Mouse (Mus musculus): ENCODE data around the gene Gm17655. TPM values are rescaled to one million over a fixed set of nuclear protein-coding genes. Genes with fewer than 3 reads are reported as not detected.
A peak's percentile ranks its signal among the peaks of the same experiment; 100 is the strongest.
"Not testable (repeated sequence)": the region's sequence is repeated elsewhere in the genome, so short reads cannot be mapped to it uniquely, and the experiment has no call there.

The Gm17655 gene
- total RNA-seq (2021), result 10 to 100 TPM; 14.7 to 20.8 TPM

DNA sequence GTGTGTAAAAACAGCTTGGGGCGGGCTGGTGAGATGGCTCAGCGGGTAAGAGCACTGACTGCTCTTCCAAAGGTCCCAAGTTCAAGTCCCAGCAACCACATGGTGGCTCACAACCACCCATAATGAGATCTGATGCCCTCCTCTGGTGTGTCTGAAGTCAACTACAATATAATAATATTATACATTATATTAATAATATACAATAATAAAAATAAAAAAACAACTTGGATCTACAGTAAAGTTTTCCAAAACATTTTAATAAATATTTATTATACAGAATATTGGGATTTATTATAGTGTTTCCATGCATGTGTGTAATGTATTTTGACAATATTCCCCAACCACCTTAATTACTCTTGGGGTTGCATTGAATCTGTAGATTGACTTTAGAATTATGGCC, at the start of gene Gm17655:
Gm17655 (minus strand) TSS at position 101 of the 400 bp plus-strand sequence.
- not testable (repeated sequence) for DNase-seq

DNA sequence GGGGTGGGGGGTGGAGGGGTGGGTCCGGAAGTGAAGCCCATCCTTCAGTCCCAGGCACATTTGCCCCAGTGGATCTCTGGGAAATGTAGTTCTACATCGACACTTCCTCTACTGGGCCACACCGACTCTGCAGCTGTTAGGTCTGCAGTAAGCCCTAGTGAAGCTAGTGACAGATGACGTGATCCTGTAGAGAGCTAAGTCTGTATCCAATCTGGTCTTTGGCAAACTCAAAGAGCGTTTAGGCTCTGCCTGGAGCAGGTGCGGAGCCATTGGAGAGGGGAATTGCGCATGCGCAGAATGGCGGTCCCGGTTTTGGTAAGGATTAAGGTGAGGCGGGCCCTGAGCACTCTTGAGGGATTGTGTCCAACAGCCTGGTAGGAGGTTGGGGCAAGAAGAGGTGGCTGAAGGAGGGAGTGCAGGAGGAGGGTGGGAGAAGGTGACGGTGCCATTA, 37.7 kb upstream of the Gm17655 start, which contains the start of gene Zfp605:
Zfp605 (plus strand) TSS at position 102 of the 451 bp plus-strand sequence.
- DNase-seq, result peak; percentile 92 to 93

DNA sequence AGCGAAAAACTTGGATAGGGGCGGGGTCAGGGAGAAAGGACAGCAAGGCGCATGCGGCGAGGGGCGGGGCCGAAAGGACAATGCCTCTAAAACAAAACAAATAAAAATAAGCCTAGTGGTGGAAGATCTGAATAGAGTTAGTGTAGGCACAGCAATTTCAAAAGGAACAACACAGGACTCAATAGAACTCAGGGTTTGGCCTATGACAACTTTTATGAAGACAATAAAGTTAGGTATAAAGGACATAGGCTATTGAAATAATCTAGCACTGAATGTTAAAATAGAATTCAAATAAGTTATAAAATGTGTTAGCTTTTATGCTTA, 36.0 kb upstream of the Gm17655 start:
- no peak for DNase-seq

DNA sequence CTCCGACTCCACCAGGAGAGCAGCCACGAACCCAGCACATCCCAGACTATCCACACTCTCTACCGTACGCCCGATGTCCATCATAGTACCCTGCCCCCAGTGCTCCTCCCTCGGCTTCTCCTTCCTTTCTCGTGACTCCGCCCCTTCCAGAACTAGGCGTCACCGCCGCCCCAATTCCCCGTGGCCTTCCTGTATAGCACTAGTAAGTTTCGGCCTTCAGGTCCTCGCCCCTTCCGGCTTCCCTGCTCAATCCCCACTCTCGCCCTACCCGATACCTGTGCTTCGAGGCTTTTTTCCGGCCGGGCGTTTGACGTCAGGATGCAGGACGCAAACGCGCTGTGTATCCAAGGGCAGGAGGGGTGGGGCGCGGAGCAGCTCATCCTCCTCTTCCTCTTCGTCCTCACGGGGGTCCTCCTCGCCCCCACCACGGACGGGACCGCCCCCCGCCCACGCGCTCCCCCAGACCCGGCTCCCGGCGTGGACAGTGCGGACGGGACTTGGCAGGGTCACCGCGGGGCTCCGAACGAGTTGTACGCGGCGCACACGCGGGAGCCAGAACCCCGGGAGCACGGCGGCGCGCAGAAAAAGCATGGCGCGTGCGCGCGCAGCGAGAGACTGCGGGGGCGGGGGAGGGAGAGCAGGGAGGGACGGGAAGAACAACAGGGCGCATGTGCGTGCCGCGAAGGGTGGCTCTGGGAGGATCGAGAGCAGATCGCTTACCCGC, 35.4 kb upstream of the Gm17655 start, which contains the start of gene Gtpbp6:
Gtpbp6 (minus strand) TSS at position 617 of the 724 bp plus-strand sequence.
- DNase-seq, result peak; percentile 91 to 94

DNA sequence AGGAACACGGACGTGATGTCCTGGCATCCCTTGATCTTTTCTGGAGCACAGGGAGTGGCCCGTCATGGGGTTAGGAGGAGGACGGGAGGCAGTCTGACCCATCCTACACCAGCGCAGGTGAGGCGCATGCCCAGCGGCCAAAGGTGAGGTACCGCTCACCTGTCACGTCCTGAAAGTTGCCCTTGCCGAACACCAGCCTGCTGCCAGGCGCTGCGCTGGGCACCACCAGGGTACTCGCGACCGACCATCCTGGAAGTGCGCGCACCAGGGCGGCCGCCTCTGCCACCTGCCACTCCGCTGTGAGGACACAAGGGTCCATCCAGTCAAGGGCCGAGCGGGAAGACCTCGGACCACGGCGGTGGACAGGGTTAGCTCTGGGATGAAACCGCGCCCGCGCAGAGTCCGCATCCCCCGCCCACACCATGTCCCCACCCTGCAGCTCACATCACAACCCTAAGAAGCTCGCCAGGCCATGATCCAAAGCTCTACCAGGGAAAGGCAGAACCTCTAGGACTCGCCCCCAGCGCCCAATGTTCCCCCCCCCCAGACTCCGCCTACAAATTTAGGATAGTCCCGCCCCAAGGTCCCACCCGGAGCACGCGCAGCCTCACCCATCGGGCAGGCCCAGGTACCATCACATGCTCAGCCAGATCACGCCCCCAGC, 34.7 kb upstream of the Gm17655 start:
- DNase-seq, result peak in 1 of 2 experiments; percentile 31

DNA sequence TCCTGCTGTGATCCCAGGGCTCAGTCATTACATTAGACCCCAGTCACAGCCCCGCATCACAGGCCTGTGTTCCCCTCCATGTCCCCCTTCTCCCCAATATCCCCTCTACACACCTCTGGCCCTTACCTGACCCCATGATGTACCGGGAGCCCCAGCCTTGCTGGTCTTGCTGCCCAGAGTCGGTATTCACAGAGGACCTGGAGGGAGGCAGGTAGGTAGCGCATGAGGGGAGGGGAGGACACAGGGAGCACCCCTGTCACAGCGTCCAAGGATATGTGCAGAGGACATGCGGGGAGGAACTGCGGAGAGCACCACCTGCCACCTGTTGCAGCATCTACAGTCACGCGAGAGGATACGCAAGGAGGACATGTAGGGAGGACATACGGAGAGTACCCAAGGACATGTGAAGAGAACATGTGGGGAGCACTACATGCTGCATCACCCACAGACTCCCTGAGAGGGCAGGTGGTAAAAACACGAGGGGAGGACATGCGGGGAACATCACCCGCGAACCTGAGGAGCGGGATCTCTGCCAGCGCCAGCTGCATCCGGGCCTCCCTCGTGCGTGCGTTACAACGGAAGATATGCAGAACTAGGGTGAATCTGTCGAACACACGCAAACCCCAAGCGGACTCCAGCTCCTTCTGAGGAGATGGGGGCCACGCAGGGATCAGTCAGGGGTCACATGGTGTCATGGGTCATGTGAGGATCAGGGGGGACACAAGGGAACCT, 34.0 kb upstream of the Gm17655 start:
- DNase-seq, result peak in 1 of 2 experiments; percentile 29

DNA sequence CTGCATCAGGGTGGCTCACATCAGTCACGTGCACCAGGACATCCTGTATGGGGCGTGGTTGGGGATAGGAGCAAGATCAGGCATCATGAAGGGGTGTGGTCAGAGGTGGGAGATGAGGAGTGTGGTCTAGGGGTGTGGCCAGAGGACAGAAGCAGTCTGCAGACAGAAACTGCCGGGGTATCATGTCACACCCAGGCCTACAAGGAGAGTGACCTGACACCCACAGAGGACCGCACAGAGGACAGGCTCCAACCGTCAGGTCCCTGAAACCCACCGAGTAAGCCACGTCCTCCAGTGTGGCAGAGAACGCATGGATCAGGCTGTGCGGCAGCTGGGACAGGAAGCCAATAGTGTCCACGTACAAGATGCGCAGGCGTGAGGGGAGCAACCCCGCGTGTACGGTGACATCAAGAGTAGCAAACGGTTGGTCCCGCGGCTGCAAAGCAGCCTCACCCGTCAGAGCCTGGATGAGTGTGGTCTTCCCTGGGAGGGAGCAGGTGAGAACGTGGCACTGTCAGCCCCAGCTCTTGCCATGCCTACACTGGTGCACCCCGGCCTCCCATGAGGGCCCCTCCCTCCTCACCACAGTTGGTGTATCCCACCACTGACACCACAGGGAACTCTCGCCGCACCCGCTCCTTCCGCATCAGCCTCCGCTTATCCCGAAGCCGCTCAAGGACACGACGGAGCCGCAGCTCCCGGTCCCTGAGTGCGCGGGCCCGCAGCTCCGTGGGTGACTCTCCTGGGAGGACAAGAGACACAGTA, 32.5 kb upstream of the Gm17655 start:
- no peak for DNase-seq

DNA sequence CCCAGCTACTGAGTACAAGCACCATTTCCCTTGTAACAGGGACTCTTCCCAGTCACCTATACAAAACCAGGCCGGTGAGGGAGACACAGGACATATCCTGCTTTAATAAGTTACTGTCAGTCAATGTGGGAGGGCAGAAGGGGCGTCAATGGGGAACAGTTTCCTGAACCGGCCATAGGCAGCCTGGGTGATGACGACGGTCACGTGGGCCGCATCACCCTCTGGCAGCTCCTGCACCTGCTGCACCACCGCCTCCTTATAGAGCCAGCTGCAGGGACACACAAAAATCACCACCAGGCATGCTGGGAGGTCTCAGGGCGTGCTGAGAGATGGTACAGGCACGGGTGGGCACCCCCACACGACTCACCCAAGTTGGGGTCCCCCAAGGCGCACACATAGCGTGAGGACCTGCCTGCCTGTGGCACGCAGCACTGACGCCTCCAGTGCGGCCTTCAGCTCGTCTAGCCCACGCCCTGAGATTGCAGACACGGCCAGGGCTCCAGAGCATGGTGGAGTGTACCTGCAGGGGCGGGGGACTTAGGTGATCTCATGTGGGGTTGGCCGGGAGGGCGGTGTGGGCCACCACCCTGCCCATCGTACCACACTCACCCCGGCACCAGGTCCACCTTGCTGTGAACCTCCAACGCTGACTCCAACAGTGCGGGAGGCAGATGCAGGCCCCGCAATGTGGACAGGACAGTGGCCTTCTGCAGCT, 31.7 kb upstream of the Gm17655 start:
- DNase-seq, result no peak

DNA sequence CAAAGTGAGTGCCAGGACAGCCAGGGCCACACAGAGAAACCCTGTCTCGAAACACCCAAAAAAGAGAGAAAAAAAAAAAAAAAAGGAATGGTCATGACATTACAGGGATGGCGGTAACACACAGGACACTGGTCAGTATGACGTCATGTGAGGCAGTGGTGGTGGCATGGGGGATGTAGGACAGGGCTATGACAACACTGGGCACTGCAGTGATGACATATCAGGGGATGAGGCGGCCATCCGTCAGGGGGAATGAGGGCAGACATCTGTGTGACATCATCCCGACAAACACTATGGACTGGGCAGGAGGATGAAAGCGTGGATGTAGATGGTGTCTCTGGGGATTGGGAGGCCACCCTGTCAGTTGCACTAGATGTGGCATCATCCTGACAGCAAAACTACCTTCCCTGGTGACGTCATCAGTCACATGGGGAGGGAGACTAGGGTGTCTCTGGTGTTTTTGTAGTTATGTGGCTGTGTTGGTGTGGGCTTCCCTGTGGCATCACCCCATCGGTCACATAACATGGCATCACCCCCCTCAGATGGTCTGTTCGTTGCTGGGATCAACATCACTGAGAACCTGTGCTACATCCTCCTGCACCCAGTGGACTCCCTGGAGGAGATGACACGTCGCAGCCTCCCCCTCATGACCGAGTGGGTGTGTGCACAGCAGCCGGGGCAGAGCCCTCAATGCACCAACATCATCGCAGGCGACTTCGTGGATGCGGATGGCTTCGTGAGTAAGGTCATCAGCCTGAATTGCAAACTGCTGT, 30.7 kb upstream of the Gm17655 start:
- peak in 1 of 2 experiments; percentile 17 for DNase-seq

DNA sequence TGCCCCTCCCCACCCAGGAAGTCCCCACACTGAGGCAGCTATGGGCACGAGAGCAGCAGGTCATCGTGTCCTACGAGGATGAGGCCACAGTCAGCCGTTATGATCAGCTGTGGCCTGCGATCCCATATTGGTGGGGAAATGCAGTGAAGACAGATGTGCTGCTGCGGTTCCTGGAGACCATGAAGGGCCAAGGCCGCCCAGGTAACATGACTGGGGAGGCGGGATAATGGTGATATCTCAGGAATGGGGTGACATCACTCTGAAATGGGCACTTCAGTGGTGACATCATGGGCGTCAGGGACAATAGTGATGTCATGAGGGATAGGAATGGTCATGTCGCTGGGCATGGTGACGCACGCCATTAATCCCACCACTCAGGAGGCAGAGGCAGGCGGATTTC, 30.1 kb upstream of the Gm17655 start:
- DNase-seq, result no peak

DNA sequence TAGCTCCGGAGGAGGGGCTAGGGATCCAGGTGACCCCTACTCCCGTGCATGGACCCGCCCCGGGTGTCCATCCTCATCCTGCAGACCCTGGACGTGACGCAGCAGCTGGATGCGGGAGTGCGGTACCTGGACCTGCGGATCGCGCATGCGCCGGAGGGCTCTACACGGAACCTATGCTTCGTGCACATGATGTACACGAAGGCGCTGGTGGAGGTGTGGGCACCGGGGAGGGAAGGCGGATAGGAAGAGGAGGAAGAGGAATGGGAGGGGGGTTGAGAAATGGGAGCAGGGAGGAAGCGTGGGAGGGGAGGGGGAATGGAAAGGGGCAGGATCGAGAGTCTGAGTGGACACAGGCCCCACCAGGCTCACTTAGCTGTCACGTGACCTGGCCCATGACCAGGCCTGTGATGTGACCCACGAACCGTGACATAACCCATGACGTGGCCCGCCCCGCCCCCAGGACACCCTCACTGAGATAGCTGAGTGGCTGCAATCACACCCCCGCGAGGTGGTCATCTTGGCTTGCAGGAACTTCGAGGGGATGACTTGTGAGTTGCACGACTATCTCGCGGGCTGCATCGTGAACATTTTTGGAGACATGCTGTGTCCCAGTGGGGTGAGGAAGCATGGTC, 29.5 kb upstream of the Gm17655 start:
- DNase-seq, result peak in 1 of 2 experiments; percentile 61

DNA sequence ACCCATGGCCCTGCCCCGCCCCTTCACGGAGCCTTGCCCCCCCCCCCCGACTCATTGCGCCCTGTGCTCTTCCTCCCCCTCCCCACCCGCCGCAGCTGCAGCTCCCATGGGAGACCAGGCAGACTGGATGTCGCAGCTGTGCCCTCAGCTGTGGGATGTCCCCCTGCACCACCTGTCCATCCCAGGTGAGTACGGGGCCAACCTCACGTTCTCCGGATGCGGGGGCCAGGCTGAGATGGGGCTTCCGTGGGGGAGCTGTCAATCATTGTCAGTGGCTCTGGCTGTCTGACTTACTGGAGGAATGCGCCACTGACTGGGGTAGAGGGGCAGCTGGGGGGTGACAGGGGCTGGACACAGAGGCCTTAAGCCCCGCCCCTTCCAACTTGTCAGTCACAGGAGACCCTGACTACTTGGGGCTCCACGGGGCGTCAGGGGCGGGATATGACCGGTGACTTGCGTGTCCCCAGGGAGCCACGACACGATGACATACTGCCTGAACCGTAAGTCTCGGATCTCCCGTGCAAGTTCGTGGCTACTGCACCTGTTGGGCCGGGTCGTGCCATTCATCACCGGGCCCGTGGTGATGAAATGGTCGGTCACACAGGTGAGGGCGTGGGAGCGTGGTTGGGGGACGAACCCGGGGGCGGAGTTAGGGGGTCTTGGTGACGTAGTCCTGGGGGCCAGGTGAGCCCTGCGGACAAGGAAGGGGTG, 28.8 kb upstream of the Gm17655 start:
- DNase-seq, result peak in 1 of 2 experiments; percentile 22

DNA sequence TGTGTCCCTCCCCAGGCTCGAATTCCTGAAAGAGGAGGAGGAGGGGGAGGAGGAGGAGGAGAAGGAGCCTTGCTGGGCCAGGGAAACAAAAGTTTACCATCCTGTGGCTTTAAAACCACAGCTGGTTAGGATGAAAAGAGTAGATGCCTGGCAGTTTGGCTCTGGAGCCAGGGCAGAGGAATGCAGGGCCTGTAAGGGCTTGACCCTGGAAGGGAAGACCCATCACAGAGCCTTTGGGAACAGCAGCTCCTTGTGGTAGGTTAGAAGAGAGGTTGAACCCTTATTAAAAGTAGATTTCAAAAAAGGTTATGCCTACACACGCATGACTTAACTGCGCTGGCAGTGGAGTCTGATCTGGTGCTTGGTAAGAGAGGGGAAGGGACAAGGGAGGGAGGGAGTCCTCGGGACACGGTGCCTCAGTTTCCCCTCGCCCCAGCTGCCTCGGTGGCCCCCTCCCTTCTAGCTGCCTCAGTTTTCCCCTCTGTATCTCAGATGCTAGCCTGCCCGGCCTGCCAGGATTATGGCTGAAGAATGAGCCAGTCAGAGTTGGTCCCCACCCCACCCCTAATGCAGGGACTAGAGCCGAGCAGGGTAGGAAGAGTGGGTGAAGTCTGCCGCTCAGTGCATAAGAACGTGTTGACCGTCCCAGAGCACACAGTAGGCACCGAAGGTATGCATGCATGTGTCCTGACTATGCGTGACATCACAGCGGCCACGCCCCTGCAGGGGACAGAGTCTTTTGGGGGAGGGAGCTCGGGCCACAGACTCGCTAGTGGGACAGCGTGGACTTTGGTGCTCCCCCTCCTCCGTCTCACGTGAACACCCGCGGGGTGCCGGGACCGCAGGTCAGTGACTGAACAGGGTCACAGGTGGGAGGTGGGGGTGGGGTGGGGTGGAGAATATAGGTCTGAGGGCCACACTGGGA, 27.6 kb upstream of the Gm17655 start, which contains the start of gene Plcxd1:
Plcxd1 (plus strand) TSS at position 314 of the 925 bp plus-strand sequence.
- DNase-seq, result no peak

DNA sequence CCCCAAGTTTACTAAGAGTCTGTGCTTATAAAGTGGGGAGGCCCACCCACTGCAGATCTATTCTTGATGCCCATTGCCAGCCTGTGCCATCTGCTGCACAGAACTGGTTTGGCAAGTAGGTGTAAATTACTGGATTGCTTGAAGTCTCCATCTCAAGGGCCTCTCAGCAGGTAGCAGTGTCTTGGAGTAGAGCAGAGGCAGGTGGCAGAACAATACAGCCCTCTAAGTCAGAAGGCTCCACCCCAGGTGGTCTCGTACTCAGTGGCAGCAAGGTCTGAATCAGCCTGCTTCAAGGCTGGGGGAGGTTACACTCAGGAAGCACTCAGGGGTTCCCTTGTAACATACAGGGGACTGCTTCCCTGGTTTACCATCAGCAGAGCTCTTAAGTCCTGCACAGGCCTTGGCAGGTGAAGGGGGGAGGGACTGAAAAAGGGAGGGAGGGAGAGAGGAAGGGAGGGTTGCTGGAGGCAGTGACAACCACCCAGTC, 26.7 kb upstream of the Gm17655 start:
- peak in 1 of 2 experiments; percentile 25 for DNase-seq

DNA sequence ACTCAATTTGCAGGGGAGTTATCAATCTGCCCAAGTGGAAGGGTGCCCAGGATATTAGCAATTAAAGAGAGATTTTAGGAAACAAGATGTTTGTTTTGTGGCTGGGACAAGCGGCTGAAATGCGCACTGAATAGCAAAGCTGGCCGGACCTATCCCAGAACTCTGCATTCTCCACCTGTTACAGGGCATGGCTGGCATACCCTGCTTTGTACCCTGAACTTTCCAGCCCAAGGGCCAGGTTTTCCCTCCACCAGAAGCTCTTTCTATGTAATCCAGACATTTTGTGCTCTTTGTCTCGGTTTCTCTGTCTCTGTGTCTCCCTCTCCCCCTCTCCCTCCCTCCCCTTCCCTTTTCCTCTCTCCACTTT, 22.5 kb upstream of the Gm17655 start:
- DNase-seq, result no peak

DNA sequence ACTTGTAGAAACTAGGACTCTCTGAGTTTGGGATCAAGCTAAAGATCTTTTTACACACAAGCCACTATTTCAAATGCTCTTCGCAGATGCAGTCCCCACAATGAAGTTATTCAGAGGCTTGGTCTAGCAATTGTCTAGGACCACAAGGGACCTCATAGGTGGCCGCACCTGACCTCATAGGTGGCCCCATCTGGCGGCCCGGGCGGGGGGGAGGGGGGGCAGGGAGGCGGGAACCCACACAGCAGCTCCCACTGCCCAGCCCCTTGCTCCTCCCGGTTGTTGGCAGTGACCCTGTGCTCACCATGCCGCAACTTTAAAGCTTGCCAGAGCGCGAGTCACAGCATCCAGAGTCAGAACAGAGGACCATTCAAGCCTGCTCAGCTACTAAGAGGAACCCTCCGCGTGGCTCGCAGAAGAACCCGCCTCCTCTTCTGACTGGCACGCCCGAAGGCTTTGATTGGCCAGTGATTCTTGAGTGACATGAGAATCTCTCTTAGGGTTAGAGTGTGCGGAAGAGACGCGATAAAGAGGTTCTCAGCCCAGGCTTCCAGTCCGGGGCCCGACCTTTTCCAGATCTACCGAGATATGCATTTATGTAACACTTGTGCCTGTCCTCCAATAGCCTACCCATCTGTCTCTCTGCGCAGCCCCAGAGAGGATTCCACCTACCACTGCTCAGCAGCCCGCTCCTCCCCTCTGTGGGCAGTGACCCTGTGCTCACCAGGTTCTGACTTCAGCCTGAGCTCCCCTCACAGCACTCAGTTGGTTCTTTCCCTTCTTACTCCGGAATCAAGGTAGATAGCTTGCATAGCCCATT, 21.9 kb upstream of the Gm17655 start, which contains the start of gene Gm35315:
Gm35315 (minus strand) TSS at position 391 of the 817 bp plus-strand sequence.
- DNase-seq, result peak; percentile 87

DNA sequence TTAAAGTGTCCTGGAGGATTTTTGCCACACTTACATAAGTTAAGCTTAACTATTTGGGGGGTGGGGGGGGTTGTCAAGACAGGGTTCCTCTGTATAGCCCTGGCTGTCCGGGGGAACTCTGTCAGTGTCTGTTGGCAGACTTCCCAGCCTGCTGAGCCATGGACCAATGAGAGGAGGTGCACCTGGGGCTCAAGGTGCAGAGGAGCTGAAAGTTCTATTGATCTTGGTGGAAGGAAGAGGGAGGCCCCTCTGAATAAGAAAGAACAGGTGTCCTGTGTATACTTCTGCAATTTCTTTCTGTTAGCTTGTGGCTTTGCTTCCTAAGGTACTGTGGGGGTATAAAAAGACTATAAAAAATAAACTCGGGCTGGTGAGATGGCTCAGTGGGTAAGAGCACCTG, 19.2 kb upstream of the Gm17655 start:
- no peak for DNase-seq
